Mouse (Mus musculus) midbrain, embryonic 13.5 days (tissue): ENCODE measurements around the gene Mettl25. TPM values are rescaled to one million over a fixed set of nuclear protein-coding genes. Genes with fewer than 3 reads are reported as not detected.

ENCODE experiments used
- ATAC-seq: fragments of 200-750 bp; cut with Nextera tagmentation; 2 replicates; pipeline ENCODE4 v1.8.0; 2017; ENCODE audit warnings: mild to moderate bottlenecking, moderate TSS enrichment, moderate library complexity
- H3K27ac ChIP-seq: fragments of 300-500 bp; sonication (generic); 2 replicates; pipeline ENCODE4 v1.5.1; 2015; ENCODE audit warnings: inconsistent platforms, mild to moderate bottlenecking, moderate library complexity
- H3K27me3 ChIP-seq: fragments of 300-500 bp; sonication (generic); 2 replicates; pipeline ENCODE4 v1.6.1; 2015; ENCODE audit warnings: mild to moderate bottlenecking, inconsistent platforms
- H3K36me3 ChIP-seq: fragments of 300-500 bp; sonication (generic); 2 replicates; pipeline ENCODE4 v1.6.1; 2015; ENCODE audit warnings: mild to moderate bottlenecking, inconsistent platforms
- H3K4me1 ChIP-seq: fragments of 300-500 bp; sonication (generic); replicated peaks from 2 replicates; pipeline ENCODE4 v1.6.1; 2015; ENCODE audit warnings: inconsistent platforms
- H3K4me2 ChIP-seq: fragments of 300-500 bp; sonication (generic); replicated peaks from 2 replicates; pipeline ENCODE4 v1.6.1; 2015; ENCODE audit warnings: moderate library complexity, mild to moderate bottlenecking, inconsistent platforms
- H3K4me3 ChIP-seq: fragments of 300-500 bp; sonication (generic); replicated peaks from 2 replicates; pipeline ENCODE4 v1.5.1; 2015; ENCODE audit warnings: mild to moderate bottlenecking, inconsistent platforms
- H3K9ac ChIP-seq: fragments of 300-500 bp; sonication (generic); replicated peaks from 2 replicates; pipeline ENCODE4 v1.6.1; 2015; ENCODE audit warnings: mild to moderate bottlenecking, inconsistent platforms
- H3K9me3 ChIP-seq: fragments of 300-500 bp; sonication (generic); 2 replicates; pipeline ENCODE4 v1.6.1; 2016; ENCODE audit warnings: mild to moderate bottlenecking, inconsistent platforms
- WGBS: fragments of 180-500 bp; shearing (Covaris S2); methylation state at CpG from one replicate; pipeline ENCODE4 v1.1.7; 2015; 5-methylcytosine and 5-hydroxymethylcytosine counted together
- polyA plus RNA-seq: library from polyadenylated mRNA; unstranded; fragments of >200 nt; fragmentation: Nextera tagmentation; extraction: Ambion mirVana; gene quantifications from 2 replicates; pipeline ENCODE4 v1.2.1, GENCODE M21; 2015

Mettl25 gene
- polyA plus RNA-seq, 1 experiment from 2014 or later = 12.0 TPM

GRCm38 (mm10) chr10:105727798-105728197, 113.4 kb downstream of the Mettl25 start:
- no peak for ATAC-seq
- 81% methylated on average over 2 of the region's 2 CpGs for WGBS
- H3K4me1 ChIP-seq = no peaks in the 10 kb centered on the region

GRCm38 (mm10) chr10:105727353-105727752, 113.8 kb downstream of the Mettl25 start:
- no peaks in the 10 kb centered on the region for H3K4me1 ChIP-seq
- no peaks in the 10 kb centered on the region for H3K36me3 ChIP-seq
- no peak overlapping the region for H3K4me3 ChIP-seq
- H3K27me3 ChIP-seq = no peaks in the 10 kb centered on the region
- no peaks in the 10 kb centered on the region for H3K9me3 ChIP-seq
- H3K27ac ChIP-seq = no peak overlapping the region
- H3K9ac ChIP-seq = no peak overlapping the region
- no peak overlapping the region for H3K4me2 ChIP-seq
- ATAC-seq = no peak
- 80% methylated on average over 6 of the region's 6 CpGs for WGBS

More at GRCm38 (mm10) chr10:105727798-105728197, 113.4 kb downstream of the Mettl25 start:
- Histone ChIP-seq H3K27ac (no peak overlapping the region), H3K27me3 (no peaks in the 10 kb centered on the region), H3K36me3 (no peaks in the 10 kb centered on the region), H3K4me3 (no peak overlapping the region), H3K9me3 (no peaks in the 10 kb centered on the region), H3K4me2 (no peak overlapping the region), H3K9ac (no peak overlapping the region)

GRCm38 (mm10) chr10:105714844-105715243, 126.3 kb downstream of the Mettl25 start:
- ATAC-seq = no peak
- H3K4me1 ChIP-seq = no peaks in the 10 kb centered on the region

GRCm38 (mm10) chr10:105714366-105714765, 126.8 kb downstream of the Mettl25 start:
- Histone ChIP-seq H3K9me3 (no peaks in the 10 kb centered on the region), H3K27me3 (no peaks in the 10 kb centered on the region), H3K36me3 (no peaks in the 10 kb centered on the region), H3K4me1 (no peaks in the 10 kb centered on the region), H3K9ac (no peak overlapping the region), H3K4me2 (no peak overlapping the region), H3K4me3 (no peak overlapping the region), H3K27ac (no peak overlapping the region)
- ATAC-seq = no peak
- 72% methylated on average over 4 of the region's 4 CpGs for WGBS

More at GRCm38 (mm10) chr10:105714844-105715243, 126.3 kb downstream of the Mettl25 start:
- Histone ChIP-seq H3K36me3 (no peaks in the 10 kb centered on the region), H3K27me3 (no peaks in the 10 kb centered on the region), H3K4me3 (no peak overlapping the region), H3K27ac (no peak overlapping the region), H3K9me3 (no peaks in the 10 kb centered on the region), H3K4me2 (no peak overlapping the region), H3K9ac (no peak overlapping the region)
- WGBS = 7% methylated on average over 6 of the region's 6 CpGs

GRCm38 (mm10) chr10:105713222-105713621, 128.0 kb downstream of the Mettl25 start:
- no peaks in the 10 kb centered on the region for H3K4me1 ChIP-seq
- H3K4me3 ChIP-seq = no peak overlapping the region
- no peak overlapping the region for H3K4me2 ChIP-seq
- no peaks in the 10 kb centered on the region for H3K9me3 ChIP-seq
- H3K27me3 ChIP-seq = no peaks in the 10 kb centered on the region
- ATAC-seq = peak; percentile 53
- H3K36me3 ChIP-seq = no peaks in the 10 kb centered on the region
- 24% methylated on average over 5 of the region's 5 CpGs for WGBS
- no peak overlapping the region for H3K9ac ChIP-seq
- H3K27ac ChIP-seq = no peak overlapping the region

Other genes starting within 250 kb of the Mettl25 start
- gene Ccdc59, start 313 bp downstream of the Mettl25 start, polyA plus RNA-seq = 50.4 and 54.2 TPM in 2 replicates